Mouse (Mus musculus): ENCODE data around the gene Olfr1185-ps1.
"Not testable (repeated sequence)": the region's sequence is repeated elsewhere in the genome, so short reads cannot be mapped to it uniquely, and the experiment has no call there.

Gene Olfr1185-ps1

GRCm38 (mm10) chr2:88493020-88493419, at the start of gene Olfr1185-ps1:
Gene Olfr1185-ps1, plus strand, starts transcription at chr2:88493320.
- no peak for DNase-seq (ENCODE audit: low read depth)

- no peak for DNase-seq (ENCODE audit: low read depth)
These were observed 44.1 kb upstream of the Olfr1185-ps1 start, which contains the start of gene Gm13757 for GRCm38 (mm10) chr2:88449031-88449430. Gene Gm13757, minus strand, starts transcription at chr2:88449131.

- DNase-seq (ENCODE audit: low read depth), result not testable (repeated sequence)
These were observed 38.6 kb upstream of the Olfr1185-ps1 start, which contains the start of gene Olfr1183 for GRCm38 (mm10) chr2:88454567-88454966. Gene Olfr1183, plus strand, starts transcription at chr2:88454867.

DNA sequence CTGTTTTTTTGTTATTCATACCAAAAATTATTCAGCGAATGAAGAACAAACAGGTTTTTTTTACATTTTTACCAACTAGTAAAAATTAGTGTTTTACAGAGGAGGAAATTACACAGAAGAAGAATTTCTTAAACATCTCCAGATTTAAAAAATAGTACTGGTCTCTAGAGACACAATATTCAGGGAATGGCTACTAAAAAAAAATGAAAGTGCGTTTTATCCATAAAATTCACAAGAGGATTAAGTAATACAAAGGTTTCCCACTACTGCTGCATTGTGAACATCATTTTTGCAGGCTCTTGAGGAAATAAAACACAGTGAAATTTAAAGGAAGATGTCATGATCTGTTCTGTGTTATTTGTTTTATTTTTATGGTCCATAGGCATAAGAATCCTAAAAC, 9.8 kb upstream of the Olfr1185-ps1 start, which contains the start of gene Olfr1184:
Gene Olfr1184, plus strand, starts transcription at position 301 of the 400 bp plus-strand sequence.
- no peak for DNase-seq (ENCODE audit: low read depth)

DNA sequence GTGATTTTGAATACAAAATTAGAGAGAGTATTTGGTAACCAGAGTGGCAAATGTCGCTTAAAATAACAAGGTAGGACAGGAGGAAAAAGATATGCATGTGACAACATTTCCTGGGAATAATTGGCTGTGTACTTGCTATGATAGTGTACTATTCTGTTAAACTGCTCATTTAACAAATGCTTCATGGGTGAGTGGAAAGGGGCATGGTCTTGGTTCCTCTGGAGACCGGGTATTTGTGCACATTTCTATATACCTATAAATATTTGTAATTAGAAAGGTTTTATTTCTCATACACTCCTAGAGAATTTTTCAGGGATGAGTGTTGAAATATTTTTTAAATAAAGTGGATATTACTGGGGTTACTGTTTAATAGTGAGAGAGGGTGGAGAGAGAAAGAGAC, 25.1 kb downstream of the Olfr1185-ps1 start, which contains the start of gene Olfr1186:
Gene Olfr1186, plus strand, starts transcription at position 301 of the 400 bp plus-strand sequence.
- DNase-seq (ENCODE audit: low read depth), result no peak

- DNase-seq (ENCODE audit: low read depth), result no peak
These were observed 32.6 kb downstream of the Olfr1185-ps1 start for GRCm38 (mm10) chr2:88525720-88526119.
